Mouse (Mus musculus) limb, embryonic 14.5 days (tissue): ENCODE results near the gene Erc1. TPM values are rescaled to one million over a fixed set of nuclear protein-coding genes. Genes with fewer than 3 reads are reported as not detected.

Experiments
- ATAC-seq: fragments of 200-750 bp; cut with Nextera tagmentation; 2 replicates; pipeline ENCODE4 v1.8.0; 2017; ENCODE audit warnings: low read depth, moderate number of reproducible peaks, moderate TSS enrichment; ENCODE audit not compliant: low FRiP score
- DNase-seq: peaks from one replicate; pipeline ENCODE4 v3.0.0-alpha.2; 2015; ENCODE audit warnings: low spot score
- H3K27ac ChIP-seq: fragments of 300-500 bp; sonication (generic); replicated peaks from 2 replicates; pipeline ENCODE4 v1.5.1; 2014; ENCODE audit warnings: low read depth, mild to moderate bottlenecking, low read length, moderate library complexity, mixed read lengths
- H3K27me3 ChIP-seq: fragments of 300-500 bp; sonication (generic); 2 replicates; pipeline ENCODE4 v1.6.1; 2014; ENCODE audit warnings: low read length, mixed read lengths; ENCODE audit not compliant: control insufficient read depth, insufficient read depth
- H3K36me3 ChIP-seq: fragments of 300-500 bp; sonication (generic); 2 replicates; pipeline ENCODE4 v1.6.1; 2014; ENCODE audit warnings: mild to moderate bottlenecking, low read length, moderate library complexity, mixed read lengths; ENCODE audit not compliant: control insufficient read depth, insufficient read depth
- H3K4me1 ChIP-seq: fragments of 300-500 bp; sonication (generic); 2 replicates; pipeline ENCODE4 v1.6.1; 2014; ENCODE audit warnings: antibody characterized with exemption, low read length, mixed read lengths; ENCODE audit not compliant: control insufficient read depth, insufficient read depth
- H3K4me2 ChIP-seq: fragments of 300-500 bp; sonication (generic); replicated peaks from 2 replicates; pipeline ENCODE4 v1.6.1; 2014; ENCODE audit warnings: low read depth, mild to moderate bottlenecking, low read length, moderate library complexity; ENCODE audit not compliant: severe bottlenecking
- H3K4me3 ChIP-seq: fragments of 300-500 bp; sonication (generic); replicated peaks from 2 replicates; pipeline ENCODE4 v1.5.1; 2014; ENCODE audit warnings: low read length
- H3K9ac ChIP-seq: fragments of 300-500 bp; sonication (generic); 2 replicates; pipeline ENCODE4 v1.6.1; 2014; ENCODE audit warnings: mild to moderate bottlenecking, low read depth, low read length, moderate library complexity; ENCODE audit not compliant: severe bottlenecking
- H3K9me3 ChIP-seq: fragments of 300-500 bp; sonication (generic); 2 replicates; pipeline ENCODE4 v1.6.1; 2016; ENCODE audit warnings: low read length; ENCODE audit not compliant: control insufficient read depth
- POLR2A ChIP-seq: fragments of 200-500 bp; IDR thresholded peaks from 2 replicates; pipeline ENCODE4 v1.8.0; 2012; ENCODE audit warnings: inconsistent platforms, mild to moderate bottlenecking, moderate library complexity, borderline replicate concordance; ENCODE audit not compliant: insufficient read depth, insufficient read length; ENCODE audit errors: extremely low read depth
- WGBS: fragments of 180-500 bp; shearing (Covaris S2); extraction: QIAGEN DNeasy Blood & Tissue Kit; methylation state at CpG from one replicate; pipeline ENCODE4 v1.1.7; 2014; 5-methylcytosine and 5-hydroxymethylcytosine counted together
- polyA plus RNA-seq, 2 experiments: library from polyadenylated mRNA; depleted of rRNA in 1 of 2; stranded (reverse) in 1 of 2; unstranded in 1 of 2; fragments of >200 nt; fragmentation: Nextera tagmentation in 1 of 2; extraction: Ambion mirVana in 1 of 2; gene quantifications; 2 replicates each; pipeline versions ENCODE4 v1.2.1 to v1.2.3; 2012 to 2014

Erc1 gene
- polyA plus RNA-seq, 2 experiments: 19.1 to 29.3 TPM

- ATAC-seq (no peak), DNase-seq (no peak)
- Histone ChIP-seq H3K9me3 (no peaks in the 10 kb centered on the region), H3K4me3 (no peak overlapping the region), H3K4me2 (no peak overlapping the region), H3K27ac (no peak overlapping the region), H3K36me3 (no peaks in the 10 kb centered on the region), H3K27me3 (no peaks in the 10 kb centered on the region), H3K9ac (no peak overlapping the region), H3K4me1 (peaks cover 4% of the 10 kb centered on the region; the same call in 1 of the 2 replicates)
- TF ChIP-seq POLR2A: no peak
- WGBS: 82% methylated on average over 9 of the region's 9 CpGs
These were observed 314.7 kb downstream of the Erc1 start for GRCm38 (mm10) chr6:119533170-119533709.

GRCm38 (mm10) chr6:119529659-119530058 is 318.3 kb downstream of the Erc1 start:
- ATAC-seq: no peak
- DNase-seq: no peak
- WGBS: 86% methylated on average over 3 of the region's 3 CpGs
- Histone ChIP-seq H3K27me3 (no peaks in the 10 kb centered on the region), H3K9me3 (no peaks in the 10 kb centered on the region), H3K36me3 (no peaks in the 10 kb centered on the region), H3K9ac (no peak overlapping the region), H3K4me1 (no peaks in the 10 kb centered on the region), H3K4me3 (no peak overlapping the region), H3K27ac (no peak overlapping the region), H3K4me2 (no peak overlapping the region)
- TF ChIP-seq POLR2A: no peak

GRCm38 (mm10) chr6:119526498-119526897 is 321.5 kb downstream of the Erc1 start:
- Histone ChIP-seq H3K4me1 (peaks cover 16% of the 10 kb centered on the region), H3K4me3 (no peak overlapping the region), H3K27ac (no peak overlapping the region), H3K9ac (no peak overlapping the region), H3K27me3 (no peaks in the 10 kb centered on the region), H3K36me3 (no peaks in the 10 kb centered on the region), H3K9me3 (no peaks in the 10 kb centered on the region), H3K4me2 (no peak overlapping the region)
- ATAC-seq (no peak), DNase-seq (no peak)
- no peak for TF ChIP-seq POLR2A
- 67% methylated on average over 5 of the region's 5 CpGs for WGBS

- Histone ChIP-seq H3K4me1 (peaks cover 16% of the 10 kb centered on the region), H3K27ac (no peak overlapping the region)
- WGBS: 31% methylated on average over 3 of the region's 3 CpGs
These were observed 326.0 kb downstream of the Erc1 start for GRCm38 (mm10) chr6:119521931-119522391.

GRCm38 (mm10) chr6:119521482-119521900 is 326.5 kb downstream of the Erc1 start:
- no peak overlapping the region for H3K27ac ChIP-seq
- TF ChIP-seq POLR2A: no peak
- H3K4me1 ChIP-seq: peaks cover 16% of the 10 kb centered on the region
- no peaks in the 10 kb centered on the region for H3K9me3 ChIP-seq
- ATAC-seq (no peak), DNase-seq (no peak)
- no peaks in the 10 kb centered on the region for H3K27me3 ChIP-seq
- WGBS: 74% methylated on average over 3 of the region's 3 CpGs
- H3K4me2 ChIP-seq: no peak overlapping the region
- no peak overlapping the region for H3K9ac ChIP-seq
- H3K4me3 ChIP-seq: no peak overlapping the region
- no peaks in the 10 kb centered on the region for H3K36me3 ChIP-seq

More at GRCm38 (mm10) chr6:119521931-119522391, 326.0 kb downstream of the Erc1 start:
- Histone ChIP-seq H3K36me3 (no peaks in the 10 kb centered on the region), H3K9ac (no peak overlapping the region), H3K9me3 (no peaks in the 10 kb centered on the region), H3K27me3 (no peaks in the 10 kb centered on the region), H3K4me3 (no peak overlapping the region), H3K4me2 (no peak overlapping the region)
- no peak for TF ChIP-seq POLR2A
- ATAC-seq: no peak
- DNase-seq: no peak

Other genes with a start within 250 kb of the Erc1 start
- 52.7 and 64.5 TPM in 2 replicates for gene Rad52, start 54.5 kb upstream of the Erc1 start, polyA plus RNA-seq (2012; rRNA removed)
- gene Rad52, start 54.5 kb upstream of the Erc1 start, polyA plus RNA-seq (2014; fragmentation: Nextera tagmentation; extraction: Ambion mirVana): 22.3 and 22.5 TPM in 2 replicates
- 117 and 129 TPM in 2 replicates for gene Wnk1, start 190.5 kb upstream of the Erc1 start, polyA plus RNA-seq (2012; rRNA removed)
- 65.3 and 71.6 TPM in 2 replicates for gene Wnk1, start 190.5 kb upstream of the Erc1 start, polyA plus RNA-seq (2014; fragmentation: Nextera tagmentation; extraction: Ambion mirVana)
- 1.9 and 2.8 TPM in 2 replicates for gene Ninj2, start 245.2 kb upstream of the Erc1 start, polyA plus RNA-seq (2012; rRNA removed)
- gene Ninj2, start 245.2 kb upstream of the Erc1 start, polyA plus RNA-seq (2014; fragmentation: Nextera tagmentation; extraction: Ambion mirVana): 1.3 and 1.7 TPM in 2 replicates